Comparison of ENCODE assay signal across 20 mouse cellular contexts in genomic region chr9:101945326-101945725, GRCm38 (mm10).
DNase-seq lines count a peak whose midpoint lies in the region; ATAC-seq and TF ChIP-seq lines count a peak whose summit lies in the region.
"Had no signal": no experiment of that assay in that cellular context is flagged by ENCODE, and none has a peak within 500 bp of the region (broad histone marks: within the 10 kb centered on the region; RNA-seq: fewer than 3 reads in every experiment).

No protein-coding gene starts in this region.

- H3K27ac ChIP-seq in forebrain, embryonic 14.5 days (ENCODE audit: low read depth, low read length): no peak overlapping the region
- H3K27ac ChIP-seq in forebrain, embryonic 12.5 days: no peak overlapping the region
- H3K27ac ChIP-seq in hindbrain, embryonic 16.5 days (ENCODE audit: low read depth, low read length): no peak overlapping the region
- H3K27ac ChIP-seq in hindbrain, postnatal 0 days: no peak overlapping the region
- H3K27ac ChIP-seq: embryonic facial prominence, embryonic 12.5 days; heart, embryonic 13.5 days; hindbrain, embryonic 13.5 days; midbrain, embryonic 12.5 days; neural tube, embryonic 13.5 days had no signal

- H3K4me3 ChIP-seq in forebrain, embryonic 14.5 days (ENCODE audit: low read depth, low read length): no peak overlapping the region
- H3K4me3 ChIP-seq in forebrain, embryonic 12.5 days (replicated peaks): no peak overlapping the region
- H3K4me3 ChIP-seq in hindbrain, embryonic 16.5 days (ENCODE audit: low read length): no peak overlapping the region
- no peak overlapping the region for H3K4me3 ChIP-seq in hindbrain, postnatal 0 days (ENCODE audit: low read length)
- H3K4me3 ChIP-seq: embryonic facial prominence, embryonic 12.5 days; erythroblast, embryonic 14.5 days; heart, embryonic 13.5 days; hindbrain, embryonic 13.5 days; midbrain, embryonic 12.5 days; neural tube, embryonic 13.5 days had no signal

- no peak for TF ChIP-seq CTCF in hindbrain, postnatal 0 days (IDR thresholded peaks at IDR 0.05; ENCODE audit: low read depth)

- WGBS in forebrain, embryonic 14.5 days: 37% methylated on average over 7 of the region's 7 CpGs
- WGBS in forebrain, embryonic 12.5 days: 45% methylated on average over 7 of the region's 7 CpGs
- WGBS in hindbrain, embryonic 16.5 days: 40% methylated on average over 7 of the region's 7 CpGs
- WGBS in hindbrain, postnatal 0 days: 34% methylated on average over 7 of the region's 7 CpGs

- H3K4me2 ChIP-seq in forebrain, embryonic 14.5 days (ENCODE audit: low read length): no peak overlapping the region
- H3K4me2 ChIP-seq in forebrain, embryonic 12.5 days: no peak overlapping the region
- H3K4me2 ChIP-seq in hindbrain, embryonic 16.5 days (ENCODE audit: low read length): no peak overlapping the region
- H3K4me2 ChIP-seq in hindbrain, postnatal 0 days (ENCODE audit: low read depth, low read length): no peak overlapping the region
- H3K4me2 ChIP-seq: embryonic facial prominence, embryonic 12.5 days; heart, embryonic 13.5 days; hindbrain, embryonic 13.5 days; lung, embryonic 14.5 days; midbrain, embryonic 12.5 days; neural tube, embryonic 13.5 days had no signal

- no peak for ATAC-seq in forebrain, embryonic 14.5 days
- no peak for ATAC-seq in forebrain, embryonic 12.5 days (ENCODE audit: low FRiP score)
- ATAC-seq in hindbrain, embryonic 16.5 days: peak; percentile 37; the same call in 1 of the 2 replicates
- no peak for ATAC-seq in hindbrain, postnatal 0 days

- peaks cover 2% of the 10 kb centered on the region; the same call in 1 of the 2 replicates for H3K4me1 ChIP-seq in forebrain, embryonic 14.5 days (ENCODE audit: control insufficient read depth, insufficient read depth, low read length)
- peaks cover 14% of the 10 kb centered on the region for H3K4me1 ChIP-seq in forebrain, embryonic 12.5 days
- H3K4me1 ChIP-seq in hindbrain, embryonic 16.5 days (ENCODE audit: control insufficient read depth, insufficient read depth, low read depth, low read length): peaks cover 16% of the 10 kb centered on the region
- peaks cover 6% of the 10 kb centered on the region; the same call in 1 of the 2 replicates for H3K4me1 ChIP-seq in hindbrain, postnatal 0 days (ENCODE audit: insufficient read depth, low read length)
- H3K4me1 ChIP-seq: embryonic facial prominence, embryonic 12.5 days; heart, embryonic 13.5 days had no signal

- peak; percentile 47 for DNase-seq in forebrain, embryonic 14.5 days (ENCODE audit: low spot score)
- no peak for DNase-seq in hindbrain, postnatal 0 days (ENCODE audit: low spot score)
- DNase-seq in cerebellum, adult 8-10 months: peak; percentile 18
- peak; percentile 24 to 35 for DNase-seq in cerebellum, postnatal 36 days
- DNase-seq in frontal cortex, postnatal 14 days (ENCODE audit: low spot score in 2 of 2): no peak
- no peak for DNase-seq in embryo, embryonic 10.5 days (ENCODE audit: low spot score)
- DNase-seq: adrenal gland, postnatal 25 days; kidney, adult 11 months; kidney, postnatal 10 days; lung, embryonic 14.5 days; lung, postnatal 4 days; thymus, postnatal 36 days had no signal

- no peaks in the 10 kb centered on the region for H3K27me3 ChIP-seq in forebrain, embryonic 14.5 days (replicated peaks; ENCODE audit: control insufficient read depth, insufficient read depth, low read length)
- H3K27me3 ChIP-seq in forebrain, embryonic 12.5 days: no peaks in the 10 kb centered on the region
- H3K27me3 ChIP-seq in hindbrain, embryonic 16.5 days (replicated peaks; ENCODE audit: control insufficient read depth, insufficient read depth, low read length): no peaks in the 10 kb centered on the region
- no peaks in the 10 kb centered on the region for H3K27me3 ChIP-seq in hindbrain, postnatal 0 days (ENCODE audit: insufficient read depth, low read length)
- H3K27me3 ChIP-seq: embryonic facial prominence, embryonic 12.5 days; heart, embryonic 13.5 days; hindbrain, embryonic 13.5 days; midbrain, embryonic 12.5 days; neural tube, embryonic 13.5 days had no signal

- H3K9me3 ChIP-seq in forebrain, embryonic 14.5 days (replicated peaks; ENCODE audit: control insufficient read depth, low read length): no peaks in the 10 kb centered on the region
- H3K9me3 ChIP-seq in forebrain, embryonic 12.5 days: no peaks in the 10 kb centered on the region
- H3K9me3 ChIP-seq in hindbrain, embryonic 16.5 days (ENCODE audit: control insufficient read depth, low read length): no peaks in the 10 kb centered on the region
- H3K9me3 ChIP-seq in hindbrain, postnatal 0 days (ENCODE audit: low read length): no peaks in the 10 kb centered on the region
- H3K9me3 ChIP-seq: embryonic facial prominence, embryonic 12.5 days; heart, embryonic 13.5 days; hindbrain, embryonic 13.5 days; midbrain, embryonic 12.5 days; neural tube, embryonic 13.5 days had no signal

- no peak overlapping the region for H3K9ac ChIP-seq in forebrain, embryonic 14.5 days (ENCODE audit: low read length)
- no peak overlapping the region for H3K9ac ChIP-seq in forebrain, embryonic 12.5 days
- H3K9ac ChIP-seq in hindbrain, embryonic 16.5 days (ENCODE audit: low read depth, low read length): no peak overlapping the region
- no peak overlapping the region for H3K9ac ChIP-seq in hindbrain, postnatal 0 days (replicated peaks; ENCODE audit: low read length)
- H3K9ac ChIP-seq: embryonic facial prominence, embryonic 12.5 days; heart, embryonic 13.5 days; hindbrain, embryonic 13.5 days; lung, embryonic 14.5 days; midbrain, embryonic 12.5 days; neural tube, embryonic 13.5 days had no signal

- no peaks in the 10 kb centered on the region for H3K36me3 ChIP-seq in forebrain, embryonic 14.5 days (ENCODE audit: control insufficient read depth, insufficient read depth, low read length)
- H3K36me3 ChIP-seq in forebrain, embryonic 12.5 days (replicated peaks): no peaks in the 10 kb centered on the region
- H3K36me3 ChIP-seq in hindbrain, embryonic 16.5 days (ENCODE audit: control insufficient read depth, insufficient read depth, low read length): no peaks in the 10 kb centered on the region
- no peaks in the 10 kb centered on the region for H3K36me3 ChIP-seq in hindbrain, postnatal 0 days (ENCODE audit: insufficient read depth, low read length)
- H3K36me3 ChIP-seq: embryonic facial prominence, embryonic 12.5 days; heart, embryonic 13.5 days; hindbrain, embryonic 13.5 days; midbrain, embryonic 12.5 days; neural tube, embryonic 13.5 days had no signal

Comparison
In these comparisons a context has a peak if more than half of its experiments do, and no peak if none do; other contexts are left out.
1. DNase-seq: peak in forebrain, embryonic 14.5 days (single experiment), cerebellum, adult 8-10 months (single experiment) and cerebellum, postnatal 36 days (2 of 2); none in hindbrain, postnatal 0 days (single experiment), frontal cortex, postnatal 14 days (0 of 2) and embryo, embryonic 10.5 days (single experiment).